Mouse (Mus musculus) E14TG2a.4 (cell line): ENCODE results near the gene Prkcb.

Experiments used
- H3K27me3 ChIP-seq: 2 replicates; pipeline ENCODE4 v1.6.1; 2014; ENCODE audit warnings: low read length, control low read depth; ENCODE audit not compliant: insufficient read depth
- H3K36me3 ChIP-seq: 2 replicates; pipeline ENCODE4 v1.6.1; 2014; ENCODE audit warnings: low read length, control low read depth; ENCODE audit not compliant: insufficient read depth
- H3K4me1 ChIP-seq: replicated peaks from 2 replicates; pipeline ENCODE4 v1.6.1; 2014; ENCODE audit warnings: low read depth, low read length, control low read depth
- H3K4me3 ChIP-seq: replicated peaks from 2 replicates; pipeline ENCODE4 v1.5.1; 2014; ENCODE audit warnings: mild to moderate bottlenecking, low read length
- H3K9me3 ChIP-seq: 2 replicates; pipeline ENCODE4 v1.6.1; 2014; ENCODE audit warnings: low read length, control low read depth
- CTCF ChIP-seq: conservative IDR thresholded peaks from 2 replicates; pipeline ENCODE4 v1.5.1; 2014; ENCODE audit warnings: low read length
- NANOG ChIP-seq: IDR thresholded peaks from 2 replicates; pipeline ENCODE4 v1.6.1; 2014; ENCODE audit warnings: borderline replicate concordance, low read length, mixed read lengths
- POU5F1 ChIP-seq: IDR thresholded peaks from 2 replicates; pipeline ENCODE4 v1.6.1; 2014; ENCODE audit warnings: low read length, borderline replicate concordance

Gene Prkcb

DNA sequence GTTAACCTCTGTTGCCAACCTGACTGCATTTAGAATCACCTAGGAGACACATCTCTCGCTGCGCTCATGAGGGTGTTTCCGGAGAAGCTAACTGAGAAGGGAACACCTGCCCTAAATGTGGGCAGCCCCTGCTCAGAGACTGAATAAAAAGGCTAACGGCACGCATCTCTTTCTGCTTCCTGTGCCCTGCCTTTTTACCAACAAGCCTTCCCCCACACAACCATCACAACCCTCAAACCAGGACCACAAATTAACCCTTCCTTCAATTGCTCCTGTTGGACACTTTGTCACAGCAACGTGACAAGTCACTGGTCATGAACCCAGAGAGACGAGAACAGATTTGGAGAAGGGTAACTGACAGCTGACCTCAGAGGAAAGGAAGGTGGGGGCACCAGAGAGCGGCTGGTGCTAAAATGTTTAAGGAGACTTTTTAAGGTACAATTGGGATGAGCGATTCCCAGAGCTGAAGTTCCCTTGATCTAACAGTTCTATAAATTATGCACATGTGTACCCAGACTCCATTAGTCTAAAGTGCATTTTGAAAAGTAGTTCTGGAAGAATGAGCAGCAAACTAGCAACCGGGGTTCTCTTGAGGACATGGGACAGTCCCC is 41.2 kb upstream of the Prkcb start:
- no peaks in the 10 kb centered on the region for H3K27me3 ChIP-seq
- H3K9me3 ChIP-seq: no peaks in the 10 kb centered on the region
- TF ChIP-seq CTCF: no peak
- TF ChIP-seq POU5F1: no peak
- no peak for TF ChIP-seq NANOG
- peaks cover 27% of the 10 kb centered on the region for H3K4me1 ChIP-seq
- H3K4me3 ChIP-seq: no peak overlapping the region
- H3K36me3 ChIP-seq: no peaks in the 10 kb centered on the region

DNA sequence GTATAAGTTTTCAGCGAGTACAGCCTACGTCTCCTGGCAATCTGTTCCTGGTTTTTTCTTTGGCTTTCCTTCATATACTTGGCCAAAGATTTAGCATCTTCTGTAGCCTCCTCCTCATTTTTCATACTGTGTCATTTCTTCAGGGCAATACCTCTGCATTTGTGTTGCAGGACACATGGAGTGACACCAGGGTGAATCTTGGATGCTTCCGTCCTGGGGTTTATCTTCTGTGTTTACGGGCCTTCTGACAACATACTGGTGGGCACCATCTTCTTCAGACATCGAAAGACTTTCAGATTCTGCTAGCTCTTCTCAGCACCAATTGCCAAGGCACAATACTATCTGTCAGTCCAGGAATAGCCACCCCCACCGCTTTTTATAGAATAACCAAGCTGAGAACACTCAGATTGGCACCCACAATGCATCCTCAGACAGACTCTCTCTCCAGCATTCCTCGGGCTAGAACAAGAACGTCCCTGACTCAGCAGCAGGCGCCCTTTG is 39.2 kb upstream of the Prkcb start:
- no peaks in the 10 kb centered on the region for H3K27me3 ChIP-seq
- H3K4me3 ChIP-seq: no peak overlapping the region
- H3K4me1 ChIP-seq: peaks cover 17% of the 10 kb centered on the region
- no peaks in the 10 kb centered on the region for H3K36me3 ChIP-seq
- H3K9me3 ChIP-seq: no peaks in the 10 kb centered on the region
- TF ChIP-seq POU5F1: no peak
- TF ChIP-seq CTCF: no peak
- TF ChIP-seq NANOG: no peak

DNA sequence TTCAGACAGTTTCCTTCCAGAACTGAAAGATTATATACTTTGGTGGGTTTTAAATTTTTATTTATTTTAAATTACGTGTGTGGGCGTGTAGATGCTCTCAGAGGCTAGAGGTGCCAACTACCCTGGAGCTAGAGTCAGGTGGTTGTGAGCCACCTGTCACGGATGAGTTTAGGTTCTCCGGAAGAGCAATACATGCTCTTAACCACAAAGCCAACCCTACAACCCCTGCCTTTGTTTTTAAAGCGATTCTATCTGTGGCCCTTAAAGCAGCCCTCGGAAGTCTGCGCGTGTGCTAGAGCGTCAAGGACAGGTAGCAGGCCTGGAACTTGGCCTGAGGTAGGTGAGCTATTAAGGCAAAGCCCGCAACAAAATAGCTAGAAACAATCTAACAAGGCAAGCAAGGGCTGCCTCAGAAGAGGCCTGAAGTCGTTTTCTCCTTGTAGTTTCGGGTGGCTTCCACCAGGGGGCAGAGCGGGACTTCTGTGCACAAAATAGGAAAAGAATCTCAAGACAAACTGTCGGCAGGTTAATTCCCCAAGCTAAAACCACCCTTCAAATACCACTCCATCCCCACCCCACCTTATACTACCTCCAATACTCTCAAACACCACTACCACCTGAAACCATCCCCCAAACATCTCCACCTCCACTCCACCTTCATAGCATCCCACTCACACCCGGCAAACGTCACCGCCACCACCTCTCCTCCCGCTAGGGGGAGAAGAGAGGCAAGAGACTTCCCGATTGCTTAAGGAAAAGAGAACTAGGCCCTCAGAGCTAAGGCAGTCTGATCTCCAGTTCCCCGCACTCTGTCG is 37.1 kb upstream of the Prkcb start:
- TF ChIP-seq CTCF (peak; percentile 74), POU5F1 (no peak)
- no peaks in the 10 kb centered on the region for H3K9me3 ChIP-seq
- peaks cover 9% of the 10 kb centered on the region; the same call in 1 of the 2 replicates for H3K4me1 ChIP-seq
- no peak overlapping the region for H3K4me3 ChIP-seq
- no peaks in the 10 kb centered on the region for H3K36me3 ChIP-seq
- H3K27me3 ChIP-seq: no peaks in the 10 kb centered on the region

DNA sequence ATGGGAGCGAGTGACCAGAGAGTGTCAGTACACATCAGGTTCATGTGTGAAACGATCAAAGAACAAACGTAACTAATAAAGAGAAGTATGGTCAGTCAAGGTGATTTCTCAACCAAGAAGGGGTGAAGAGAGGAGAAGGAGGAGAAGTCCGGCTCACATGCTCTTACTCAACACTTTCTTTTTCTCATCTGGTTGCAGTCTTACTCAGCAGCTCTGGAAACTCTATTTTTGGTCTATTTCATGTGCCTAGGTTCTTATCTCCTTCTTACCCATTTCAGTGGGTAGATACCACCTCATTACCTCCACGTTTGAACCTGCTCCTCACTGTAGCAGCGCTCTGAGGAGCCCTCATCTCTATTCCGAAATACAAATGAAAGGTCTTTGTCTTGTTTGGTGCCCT is 31.8 kb upstream of the Prkcb start:
- H3K4me3 ChIP-seq: no peak overlapping the region
- H3K27me3 ChIP-seq: peaks cover 4% of the 10 kb centered on the region
- TF ChIP-seq POU5F1 (no peak), NANOG (no peak), CTCF (no peak)
- peaks cover 3% of the 10 kb centered on the region; the same call in 1 of the 2 replicates for H3K4me1 ChIP-seq
- no peaks in the 10 kb centered on the region for H3K9me3 ChIP-seq
- no peaks in the 10 kb centered on the region for H3K36me3 ChIP-seq

DNA sequence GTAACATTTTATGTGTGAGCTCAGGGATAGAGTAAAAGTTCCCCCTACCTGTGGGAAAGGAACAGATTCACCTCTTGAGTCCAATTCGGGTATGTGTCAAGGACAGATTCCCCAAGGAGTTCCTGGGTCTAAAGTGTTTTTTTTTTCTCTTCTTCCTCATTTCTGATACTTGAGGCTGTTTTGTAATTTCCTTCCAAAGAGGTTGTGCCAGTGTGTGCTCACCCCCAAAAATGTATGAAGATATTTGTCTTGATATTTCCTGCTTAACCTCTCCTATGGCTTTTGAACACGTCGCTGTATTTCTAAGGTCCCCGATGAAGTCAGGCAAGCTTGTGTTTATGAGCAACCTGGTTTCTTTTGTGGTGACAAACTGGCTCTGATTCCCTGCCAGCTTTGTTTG is 30.0 kb upstream of the Prkcb start:
- Histone ChIP-seq H3K4me3 (no peak overlapping the region), H3K36me3 (no peaks in the 10 kb centered on the region), H3K4me1 (no peaks in the 10 kb centered on the region), H3K27me3 (peaks cover 4% of the 10 kb centered on the region), H3K9me3 (no peaks in the 10 kb centered on the region)
- TF ChIP-seq POU5F1: no peak
- no peak for TF ChIP-seq NANOG
- no peak for TF ChIP-seq CTCF

DNA sequence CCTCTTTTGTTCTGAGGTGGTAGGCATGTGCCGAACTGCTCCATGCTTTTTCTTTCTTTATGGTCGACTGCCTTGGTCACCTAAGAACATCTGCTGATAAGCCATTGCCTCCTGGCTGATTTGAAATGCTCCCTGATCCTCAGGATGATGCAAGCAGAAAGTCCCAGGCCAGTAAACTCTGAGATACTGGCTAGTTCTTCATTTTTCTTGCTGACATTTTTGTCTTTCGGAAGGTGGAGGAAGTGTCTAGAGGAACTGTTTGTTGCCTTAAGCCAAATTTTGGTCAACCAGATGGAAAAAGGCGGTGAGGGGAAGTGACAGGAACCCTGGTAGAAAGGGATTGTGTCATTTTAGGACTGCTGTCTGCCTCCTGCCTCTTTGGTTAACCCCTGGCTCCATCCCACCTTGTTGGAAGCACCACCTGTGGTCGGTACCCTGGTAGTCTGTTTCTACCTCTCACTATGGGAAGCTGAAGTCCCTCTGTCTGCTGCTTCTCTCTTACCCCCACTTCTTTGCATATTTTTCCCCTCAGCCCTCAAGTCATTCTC is 28.4 kb upstream of the Prkcb start:
- Histone ChIP-seq H3K36me3 (no peaks in the 10 kb centered on the region), H3K4me1 (no peaks in the 10 kb centered on the region), H3K4me3 (no peak overlapping the region), H3K9me3 (no peaks in the 10 kb centered on the region), H3K27me3 (peaks cover 4% of the 10 kb centered on the region)
- TF ChIP-seq CTCF: no peak
- TF ChIP-seq NANOG: no peak
- no peak for TF ChIP-seq POU5F1

DNA sequence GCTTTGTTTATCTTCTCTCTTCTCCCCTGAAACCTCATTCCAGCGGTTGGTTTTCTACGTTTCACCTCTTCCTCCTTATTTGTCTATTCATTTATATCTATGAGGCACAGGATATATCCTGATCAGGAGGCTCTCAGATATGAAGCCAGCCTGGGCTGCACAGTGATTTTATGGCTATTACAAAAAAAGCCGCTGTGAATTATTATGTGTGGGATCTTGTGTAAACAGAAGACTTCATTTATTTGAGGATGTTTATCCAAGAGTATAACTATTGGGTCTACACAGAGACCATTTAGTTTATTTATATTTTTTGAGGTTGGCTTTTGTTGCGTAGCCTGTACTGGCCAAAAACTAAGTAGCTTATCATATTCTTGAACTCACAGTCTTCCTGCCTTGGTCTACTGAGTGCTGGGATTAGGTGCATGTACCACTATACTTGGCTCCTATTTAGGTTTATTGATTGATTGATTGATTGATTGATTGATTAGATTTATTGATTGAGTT is 19.5 kb upstream of the Prkcb start:
- H3K4me1 ChIP-seq: no peaks in the 10 kb centered on the region
- TF ChIP-seq CTCF (no peak), POU5F1 (no peak), NANOG (no peak)
- no peak overlapping the region for H3K4me3 ChIP-seq
- H3K9me3 ChIP-seq: peaks cover 3% of the 10 kb centered on the region; the same call in 1 of the 2 replicates
- H3K36me3 ChIP-seq: no peaks in the 10 kb centered on the region
- no peaks in the 10 kb centered on the region for H3K27me3 ChIP-seq

DNA sequence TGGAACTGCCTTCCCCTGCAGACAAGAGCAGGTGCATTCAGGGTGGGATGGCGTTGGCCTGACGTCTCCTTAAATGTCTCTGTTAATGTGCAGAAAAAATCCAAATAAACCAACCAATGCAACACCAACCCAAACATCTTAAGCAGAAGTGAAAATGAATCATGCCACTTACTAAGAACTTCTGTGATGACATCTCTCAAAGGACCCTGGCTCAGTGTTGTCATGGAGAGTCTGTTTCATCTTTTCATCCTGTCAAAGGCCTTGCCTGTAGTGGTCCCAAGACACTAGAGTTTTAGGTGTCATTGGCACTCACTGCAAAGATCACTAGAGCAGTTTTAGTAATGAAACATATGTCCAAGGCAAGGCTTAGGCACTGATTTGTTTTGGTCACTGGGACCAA is 16.2 kb upstream of the Prkcb start:
- H3K9me3 ChIP-seq: no peaks in the 10 kb centered on the region
- no peak for TF ChIP-seq CTCF
- no peak for TF ChIP-seq POU5F1
- no peak for TF ChIP-seq NANOG
- no peak overlapping the region for H3K4me3 ChIP-seq
- peaks cover 5% of the 10 kb centered on the region; the same call in 1 of the 2 replicates for H3K27me3 ChIP-seq
- H3K4me1 ChIP-seq: no peaks in the 10 kb centered on the region
- H3K36me3 ChIP-seq: no peaks in the 10 kb centered on the region
